Mouse (Mus musculus) cerebellum, adult 9-11 months (tissue): ENCODE data around the gene Gm21863.
"Not testable (repeated sequence)": the region's sequence is repeated elsewhere in the genome, so short reads cannot be mapped to it uniquely, and the experiment has no call there.

Experiments used
- DNase-seq: peaks from one replicate; pipeline ENCODE4 v3.0.0; 2022

Gene Gm21863

GRCm38 (mm10) chr12:19953869-19954555 is at the start of gene Gm21863:
Gene Gm21863, plus strand, starts transcription at chr12:19954505.
- not testable (repeated sequence) for DNase-seq

- DNase-seq, result not testable (repeated sequence)
Observed at GRCm38 (mm10) chr12:19928049-19928448, 26.3 kb upstream of the Gm21863 start.
